Mouse (Mus musculus) limb, embryonic 14.5 days (tissue): ENCODE results near the gene Trappc3. TPM values are rescaled to one million over a fixed set of nuclear protein-coding genes. Genes with fewer than 3 reads are reported as not detected.

Source experiments
- ATAC-seq: fragments of 200-750 bp; cut with Nextera tagmentation; 2 replicates; pipeline ENCODE4 v1.8.0; 2017; ENCODE audit warnings: low read depth, moderate number of reproducible peaks, moderate TSS enrichment; ENCODE audit not compliant: low FRiP score
- DNase-seq: peaks from one replicate; pipeline ENCODE4 v3.0.0-alpha.2; 2015; ENCODE audit warnings: low spot score
- H3K27ac ChIP-seq: fragments of 300-500 bp; sonication (generic); replicated peaks from 2 replicates; pipeline ENCODE4 v1.5.1; 2014; ENCODE audit warnings: low read depth, mild to moderate bottlenecking, low read length, moderate library complexity, mixed read lengths
- H3K27me3 ChIP-seq: fragments of 300-500 bp; sonication (generic); 2 replicates; pipeline ENCODE4 v1.6.1; 2014; ENCODE audit warnings: low read length, mixed read lengths; ENCODE audit not compliant: control insufficient read depth, insufficient read depth
- H3K36me3 ChIP-seq: fragments of 300-500 bp; sonication (generic); 2 replicates; pipeline ENCODE4 v1.6.1; 2014; ENCODE audit warnings: mild to moderate bottlenecking, low read length, moderate library complexity, mixed read lengths; ENCODE audit not compliant: control insufficient read depth, insufficient read depth
- H3K4me1 ChIP-seq: fragments of 300-500 bp; sonication (generic); 2 replicates; pipeline ENCODE4 v1.6.1; 2014; ENCODE audit warnings: antibody characterized with exemption, low read length, mixed read lengths; ENCODE audit not compliant: control insufficient read depth, insufficient read depth
- H3K4me2 ChIP-seq: fragments of 300-500 bp; sonication (generic); replicated peaks from 2 replicates; pipeline ENCODE4 v1.6.1; 2014; ENCODE audit warnings: low read depth, mild to moderate bottlenecking, low read length, moderate library complexity; ENCODE audit not compliant: severe bottlenecking
- H3K4me3 ChIP-seq: fragments of 300-500 bp; sonication (generic); replicated peaks from 2 replicates; pipeline ENCODE4 v1.5.1; 2014; ENCODE audit warnings: low read length
- H3K9ac ChIP-seq: fragments of 300-500 bp; sonication (generic); 2 replicates; pipeline ENCODE4 v1.6.1; 2014; ENCODE audit warnings: mild to moderate bottlenecking, low read depth, low read length, moderate library complexity; ENCODE audit not compliant: severe bottlenecking
- H3K9me3 ChIP-seq: fragments of 300-500 bp; sonication (generic); 2 replicates; pipeline ENCODE4 v1.6.1; 2016; ENCODE audit warnings: low read length; ENCODE audit not compliant: control insufficient read depth
- POLR2A ChIP-seq: fragments of 200-500 bp; IDR thresholded peaks from 2 replicates; pipeline ENCODE4 v1.8.0; 2012; ENCODE audit warnings: inconsistent platforms, mild to moderate bottlenecking, moderate library complexity, borderline replicate concordance; ENCODE audit not compliant: insufficient read depth, insufficient read length; ENCODE audit errors: extremely low read depth
- WGBS: fragments of 180-500 bp; shearing (Covaris S2); extraction: QIAGEN DNeasy Blood & Tissue Kit; methylation state at CpG from one replicate; pipeline ENCODE4 v1.1.7; 2014; 5-methylcytosine and 5-hydroxymethylcytosine counted together
- polyA plus RNA-seq, 2 experiments: library from polyadenylated mRNA; depleted of rRNA in 1 of 2; stranded (reverse) in 1 of 2; unstranded in 1 of 2; fragments of >200 nt; fragmentation: Nextera tagmentation in 1 of 2; extraction: Ambion mirVana in 1 of 2; gene quantifications; 2 replicates each; pipeline versions ENCODE4 v1.2.1 to v1.2.3; 2012 to 2014

Gene Trappc3
- polyA plus RNA-seq, 2 experiments, result 34.5 to 113 TPM

GRCm38 (mm10) chr4:126296617-126297101, 34.5 kb downstream of the Trappc3 start:
- Histone ChIP-seq H3K4me3 (peak overlapping the region; percentile 31), H3K36me3 (peaks cover 3% of the 10 kb centered on the region; the same call in 1 of the 2 replicates), H3K4me2 (peak overlapping the region; percentile 62), H3K9me3 (no peaks in the 10 kb centered on the region), H3K9ac (peak overlapping the region; percentile 55), H3K27ac (peak overlapping the region; percentile 62), H3K4me1 (peaks cover 36% of the 10 kb centered on the region), H3K27me3 (no peaks in the 10 kb centered on the region; the same call in 1 of the 2 replicates)
- ATAC-seq (0 out of 2 replicates have a peak, but pooled peaks have one; percentile 20), DNase-seq (peak; percentile 48)
- TF ChIP-seq POLR2A, result no peak
- under 1% methylated on average over 34 of the region's 34 CpGs for WGBS

- WGBS, result under 1% methylated on average over 33 of the region's 50 CpGs
- no peaks in the 10 kb centered on the region for H3K9me3 ChIP-seq
- no peaks in the 10 kb centered on the region; the same call in 1 of the 2 replicates for H3K27me3 ChIP-seq
- H3K36me3 ChIP-seq, result 0 out of 2 replicates have a peak, but pooled peaks cover 3% of the 10 kb centered on the region
- no peak for TF ChIP-seq POLR2A
- H3K4me1 ChIP-seq, result peaks cover 40% of the 10 kb centered on the region
- peak overlapping the region; percentile 79 for H3K4me2 ChIP-seq
- ATAC-seq, result peak; percentile 71
- H3K27ac ChIP-seq, result peak overlapping the region; percentile 80
- peak; percentile 59 for DNase-seq
- H3K4me3 ChIP-seq, result peak overlapping the region; percentile 37
- peak overlapping the region; percentile 52 for H3K9ac ChIP-seq
Measured at GRCm38 (mm10) chr4:126300916-126301583, 38.9 kb downstream of the Trappc3 start.

GRCm38 (mm10) chr4:126301584-126302309, 39.6 kb downstream of the Trappc3 start:
- Histone ChIP-seq H3K9me3 (no peaks in the 10 kb centered on the region), H3K27ac (peak overlapping the region; percentile 80), H3K4me1 (peaks cover 33% of the 10 kb centered on the region), H3K4me2 (peak overlapping the region; percentile 79), H3K36me3 (0 out of 2 replicates have a peak, but pooled peaks cover 3% of the 10 kb centered on the region), H3K27me3 (no peaks in the 10 kb centered on the region; the same call in 1 of the 2 replicates), H3K9ac (peak overlapping the region; percentile 52), H3K4me3 (peak overlapping the region; percentile 37)
- no peak for TF ChIP-seq POLR2A
- no peak for DNase-seq
- no peak for ATAC-seq
- WGBS, result 6% methylated on average over 27 of the region's 27 CpGs

- H3K27me3 ChIP-seq, result no peaks in the 10 kb centered on the region; the same call in 1 of the 2 replicates
- 52% methylated on average over 4 of the region's 4 CpGs for WGBS
- H3K36me3 ChIP-seq, result no peaks in the 10 kb centered on the region
- DNase-seq, result no peak
- no peak for ATAC-seq
- peaks cover 25% of the 10 kb centered on the region for H3K4me1 ChIP-seq
- no peak overlapping the region for H3K9ac ChIP-seq
- TF ChIP-seq POLR2A, result no peak
- no peak overlapping the region for H3K27ac ChIP-seq
- H3K4me2 ChIP-seq, result no peak overlapping the region
- no peak overlapping the region for H3K4me3 ChIP-seq
- no peaks in the 10 kb centered on the region for H3K9me3 ChIP-seq
Measured at GRCm38 (mm10) chr4:126303877-126304276, 41.8 kb downstream of the Trappc3 start.

- WGBS, result 86% methylated on average over 1 of the region's 1 CpGs
- ATAC-seq, result no peak
- H3K9ac ChIP-seq, result no peak overlapping the region
- no peak overlapping the region for H3K4me3 ChIP-seq
- H3K9me3 ChIP-seq, result no peaks in the 10 kb centered on the region
- peaks cover 5% of the 10 kb centered on the region; the same call in 1 of the 2 replicates for H3K36me3 ChIP-seq
- H3K27ac ChIP-seq, result no peak overlapping the region
- DNase-seq, result no peak
- H3K27me3 ChIP-seq, result no peaks in the 10 kb centered on the region; the same call in 1 of the 2 replicates
- H3K4me2 ChIP-seq, result no peak overlapping the region
- peaks cover 26% of the 10 kb centered on the region for H3K4me1 ChIP-seq
- TF ChIP-seq POLR2A, result no peak
Measured at GRCm38 (mm10) chr4:126305428-126305827, 43.3 kb downstream of the Trappc3 start.
